Mouse (Mus musculus): Measurements from ENCODE around the gene Spen. TPM values are rescaled to one million over a fixed set of nuclear protein-coding genes. Genes with fewer than 3 reads are reported as not detected.

Gene Spen
- polyA plus RNA-seq, 1 experiment from 2014 or later: 20.5 TPM

DNA sequence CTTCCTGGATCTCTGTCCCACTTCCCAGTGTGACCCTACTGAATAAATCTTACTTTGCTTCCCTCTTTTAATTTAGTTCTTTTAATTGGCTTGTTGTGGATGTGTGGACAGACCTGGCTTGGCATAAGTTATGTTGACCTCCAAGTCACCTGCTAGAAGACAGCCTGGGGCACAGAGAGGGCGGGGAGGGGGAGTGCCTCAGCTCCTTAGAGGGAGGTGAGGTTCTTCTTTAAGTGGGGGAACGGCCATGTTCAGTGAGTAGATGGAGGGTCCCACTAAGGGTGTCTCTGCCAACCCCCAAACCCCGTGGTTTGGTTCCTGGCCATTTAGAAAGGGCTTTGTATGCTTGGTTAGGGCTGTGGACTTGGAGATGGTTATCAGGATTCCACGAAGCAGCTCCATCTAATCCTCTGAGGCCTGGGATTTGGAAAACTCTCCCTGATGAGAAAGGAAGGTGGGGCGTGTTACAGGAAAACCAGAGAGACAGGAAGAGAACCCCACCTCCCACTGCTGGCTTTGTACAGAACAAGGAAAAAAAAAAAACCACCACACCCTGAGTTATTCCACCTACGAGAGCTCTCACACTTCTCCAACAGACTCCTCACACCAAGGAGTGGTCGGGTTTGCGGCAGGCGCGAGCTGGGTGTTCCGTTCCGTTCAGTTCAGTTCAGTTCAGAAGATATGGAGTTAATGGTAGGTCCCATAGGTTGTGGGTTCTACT lies 99.2 kb downstream of the Spen start:
- Histone ChIP-seq H3K9me3 (no peaks in the 10 kb centered on the region), H3K4me1 (replicated peaks) (peaks cover 6% of the 10 kb centered on the region), H3K27me3 (no peaks in the 10 kb centered on the region), H3K27ac (no peak overlapping the region), H3K36me3 (no peaks in the 10 kb centered on the region), H3K4me2 (replicated peaks) (no peak overlapping the region), H3K9ac (replicated peaks) (no peak overlapping the region), H3K4me3 (replicated peaks) (no peak overlapping the region)
- ATAC-seq: no peak
- 83% methylated on average over 12 of the region's 12 CpGs for WGBS

DNA sequence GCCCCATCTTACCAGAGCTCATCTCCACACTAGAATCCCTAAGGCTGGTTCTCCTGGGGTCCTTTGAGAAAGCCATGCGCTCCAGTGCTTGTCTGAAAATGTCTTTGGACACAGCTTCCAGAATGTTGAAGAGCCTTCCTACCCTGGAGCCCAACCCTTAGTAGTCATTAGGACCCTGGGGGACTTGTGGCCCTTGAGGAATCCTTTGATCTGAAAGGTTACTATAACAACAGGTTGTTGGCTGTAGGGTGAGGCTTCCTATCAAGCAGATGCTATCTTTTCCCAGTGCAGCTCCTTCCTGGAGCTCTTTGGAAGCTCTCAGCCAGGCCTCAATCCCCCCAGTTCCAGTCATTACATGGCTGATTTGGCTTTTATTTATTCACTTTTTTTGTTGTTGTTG lies 102.4 kb downstream of the Spen start, which contains the start of gene Srarp:
Srarp (minus strand) TSS at position 132 of the 400 bp plus-strand sequence.
- WGBS: 94% methylated on average over 1 of the region's 1 CpGs
- H3K9me3 ChIP-seq: no peaks in the 10 kb centered on the region
- no peak within 1 kb of the TSS for H3K27ac ChIP-seq
- H3K9ac ChIP-seq (replicated peaks): no peak within 1 kb of the TSS
- H3K4me2 ChIP-seq (replicated peaks): no peak within 1 kb of the TSS
- no peaks in the 10 kb centered on the region for H3K36me3 ChIP-seq
- no peak for ATAC-seq
- no peak within 1 kb of the TSS for H3K4me3 ChIP-seq (replicated peaks)
- H3K4me1 ChIP-seq (replicated peaks): no peaks in the 10 kb centered on the region
- H3K27me3 ChIP-seq: no peaks in the 10 kb centered on the region

DNA sequence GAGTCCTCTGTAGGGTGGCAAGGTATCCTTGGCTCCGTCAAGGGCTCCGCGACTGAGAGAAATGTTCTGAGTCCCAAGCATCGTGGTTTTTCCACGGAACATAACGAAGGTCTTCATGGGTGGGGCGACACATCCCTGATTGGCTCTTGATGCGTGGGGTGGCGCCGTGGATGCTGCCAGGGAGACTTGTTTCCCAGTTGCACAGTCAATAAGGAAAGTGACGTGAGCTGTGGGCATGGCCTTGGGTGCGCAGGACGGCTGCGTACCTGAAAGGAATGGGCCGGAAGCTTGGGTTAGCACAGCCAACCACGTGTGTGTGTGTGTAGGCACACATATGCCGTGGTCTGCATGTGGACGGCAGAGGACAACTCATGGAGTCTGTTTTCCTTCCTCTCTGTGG lies 105.2 kb downstream of the Spen start:
- H3K4me2 ChIP-seq (replicated peaks): no peak overlapping the region
- no peak overlapping the region for H3K27ac ChIP-seq
- no peaks in the 10 kb centered on the region for H3K4me1 ChIP-seq (replicated peaks)
- H3K9ac ChIP-seq (replicated peaks): no peak overlapping the region
- ATAC-seq: no peak
- 87% methylated on average over 18 of the region's 18 CpGs for WGBS
- no peaks in the 10 kb centered on the region for H3K9me3 ChIP-seq
- no peak overlapping the region for H3K4me3 ChIP-seq (replicated peaks)
- H3K36me3 ChIP-seq: no peaks in the 10 kb centered on the region
- 0 out of 2 replicates have a peak, but pooled peaks cover 3% of the 10 kb centered on the region for H3K27me3 ChIP-seq

DNA sequence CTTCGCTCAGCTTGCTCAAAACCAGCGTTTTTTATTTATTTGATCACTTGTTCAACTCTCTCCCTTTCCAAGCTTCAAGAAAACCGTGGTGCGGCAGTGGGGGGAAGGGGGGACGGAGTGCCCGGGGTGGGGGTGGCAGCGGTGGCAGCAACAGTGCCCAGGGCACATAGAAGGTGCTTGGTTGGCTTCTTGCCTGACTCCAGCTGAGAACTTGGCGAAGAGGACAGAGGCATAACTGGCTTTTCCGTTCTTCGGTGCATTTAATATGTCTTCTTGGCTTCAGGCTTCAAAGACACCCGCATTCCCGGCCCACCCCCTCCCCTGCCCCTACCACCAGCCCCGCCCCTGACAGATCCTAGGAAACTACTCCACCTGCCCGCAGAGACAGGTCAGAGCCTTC lies 105.7 kb downstream of the Spen start:
- no peaks in the 10 kb centered on the region for H3K36me3 ChIP-seq
- H3K4me3 ChIP-seq (replicated peaks): no peak overlapping the region
- H3K27ac ChIP-seq: no peak overlapping the region
- H3K4me2 ChIP-seq (replicated peaks): no peak overlapping the region
- no peak overlapping the region for H3K9ac ChIP-seq (replicated peaks)
- 76% methylated on average over 14 of the region's 14 CpGs for WGBS
- ATAC-seq: no peak
- H3K4me1 ChIP-seq (replicated peaks): no peaks in the 10 kb centered on the region
- 0 out of 2 replicates have a peak, but pooled peaks cover 3% of the 10 kb centered on the region for H3K27me3 ChIP-seq
- no peaks in the 10 kb centered on the region for H3K9me3 ChIP-seq

DNA sequence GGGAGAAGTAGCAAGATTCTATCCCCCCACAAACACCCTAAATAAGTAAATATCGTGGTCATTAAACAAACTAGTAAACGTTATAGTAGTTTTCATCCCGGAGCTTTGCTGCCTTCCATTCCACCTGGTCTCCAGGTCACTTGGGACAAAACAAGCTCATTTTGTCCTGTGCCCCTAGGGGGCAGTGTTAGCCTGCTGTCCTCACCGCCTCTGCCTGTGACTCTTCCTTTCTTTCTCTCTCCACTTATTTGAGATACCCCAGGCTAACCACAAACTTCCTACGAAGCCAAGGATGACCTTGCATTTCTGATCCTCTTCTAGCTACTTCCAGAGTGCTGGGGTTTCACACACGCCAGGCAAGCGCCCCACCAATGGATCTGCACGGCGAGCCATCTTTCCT lies 107.4 kb downstream of the Spen start:
- Histone ChIP-seq H3K27me3 (0 out of 2 replicates have a peak, but pooled peaks cover 7% of the 10 kb centered on the region), H3K4me1 (replicated peaks) (peaks cover 3% of the 10 kb centered on the region), H3K9ac (replicated peaks) (no peak overlapping the region), H3K36me3 (no peaks in the 10 kb centered on the region), H3K9me3 (no peaks in the 10 kb centered on the region), H3K4me2 (replicated peaks) (no peak overlapping the region), H3K4me3 (replicated peaks) (no peak overlapping the region), H3K27ac (no peak overlapping the region)
- no peak for ATAC-seq
- 45% methylated on average over 9 of the region's 9 CpGs for WGBS

DNA sequence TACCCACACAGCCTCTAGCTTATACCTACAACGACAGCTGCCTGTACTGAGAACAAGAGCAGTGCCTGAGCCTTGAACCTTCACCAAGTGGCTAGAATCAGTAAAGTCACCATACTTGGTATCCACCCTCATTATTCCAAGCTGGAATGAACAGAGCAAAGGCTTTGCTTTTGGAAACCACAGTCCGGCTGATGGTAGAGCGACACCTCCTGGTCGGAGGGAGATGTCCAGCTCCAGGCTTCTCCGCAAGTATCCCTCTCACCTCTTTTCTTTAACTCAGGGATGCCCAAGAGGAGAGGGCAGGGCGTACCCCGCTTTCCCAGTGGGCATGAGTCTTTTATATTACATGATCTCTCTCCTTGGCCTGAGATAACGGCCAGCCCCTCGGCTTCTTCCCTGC lies 108.5 kb downstream of the Spen start:
- Histone ChIP-seq H3K4me1 (replicated peaks) (peaks cover 14% of the 10 kb centered on the region), H3K4me2 (replicated peaks) (no peak overlapping the region), H3K9ac (replicated peaks) (no peak overlapping the region), H3K4me3 (replicated peaks) (no peak overlapping the region), H3K36me3 (no peaks in the 10 kb centered on the region), H3K9me3 (no peaks in the 10 kb centered on the region), H3K27ac (no peak overlapping the region), H3K27me3 (peaks cover 13% of the 10 kb centered on the region; the same call in 1 of the 2 replicates)
- ATAC-seq: no peak
- WGBS: 51% methylated on average over 9 of the region's 9 CpGs

DNA sequence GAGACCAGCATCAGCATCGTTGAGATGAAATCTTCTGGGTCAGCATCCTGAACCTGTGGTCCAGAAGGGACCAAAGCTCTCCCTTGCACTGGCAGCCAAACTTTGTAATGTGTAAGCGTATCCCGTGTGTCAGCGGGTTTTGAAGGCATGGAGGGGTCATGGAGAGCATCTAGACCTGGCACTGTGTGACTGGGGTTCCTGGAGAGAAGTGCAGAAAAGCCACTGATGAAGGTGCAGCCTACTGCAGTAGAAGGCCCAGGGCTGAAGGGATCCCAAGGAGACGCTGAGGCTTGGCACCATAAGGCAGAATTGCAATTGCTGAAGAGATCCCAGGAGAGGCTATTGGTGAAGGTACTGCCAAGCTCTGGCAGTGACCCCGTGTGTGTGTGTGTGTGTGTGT lies 109.0 kb downstream of the Spen start:
- H3K4me1 ChIP-seq (replicated peaks): peaks cover 15% of the 10 kb centered on the region
- H3K27me3 ChIP-seq: peaks cover 13% of the 10 kb centered on the region; the same call in 1 of the 2 replicates
- H3K27ac ChIP-seq: no peak overlapping the region
- H3K9ac ChIP-seq (replicated peaks): no peak overlapping the region
- no peak for ATAC-seq
- H3K9me3 ChIP-seq: no peaks in the 10 kb centered on the region
- H3K36me3 ChIP-seq: no peaks in the 10 kb centered on the region
- no peak overlapping the region for H3K4me3 ChIP-seq (replicated peaks)
- no peak overlapping the region for H3K4me2 ChIP-seq (replicated peaks)
- WGBS: 83% methylated on average over 6 of the region's 6 CpGs

DNA sequence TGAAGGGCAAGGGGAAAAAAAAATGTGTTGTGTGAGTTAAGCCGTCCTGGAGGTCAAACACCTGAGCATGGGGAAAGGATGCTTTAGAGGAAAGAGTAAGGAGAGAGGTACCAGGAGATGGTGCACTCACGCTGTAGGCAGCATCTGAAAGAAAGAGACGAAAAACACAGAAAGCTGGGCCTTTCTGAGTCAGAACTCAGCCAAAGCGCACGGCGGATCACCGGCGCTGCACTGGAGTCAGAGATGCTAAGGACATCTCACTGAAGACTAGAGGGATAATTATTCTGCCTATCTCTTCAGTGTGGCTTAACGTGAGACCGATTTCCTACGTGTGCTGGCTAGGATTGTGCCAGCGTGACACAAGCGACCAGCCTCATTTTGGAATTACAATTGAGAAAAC lies 110.5 kb downstream of the Spen start:
- no peaks in the 10 kb centered on the region for H3K9me3 ChIP-seq
- H3K4me3 ChIP-seq (replicated peaks): no peak overlapping the region
- no peaks in the 10 kb centered on the region for H3K36me3 ChIP-seq
- H3K9ac ChIP-seq (replicated peaks): no peak overlapping the region
- no peak overlapping the region for H3K27ac ChIP-seq
- 82% methylated on average over 13 of the region's 13 CpGs for WGBS
- peaks cover 15% of the 10 kb centered on the region for H3K4me1 ChIP-seq (replicated peaks)
- H3K4me2 ChIP-seq (replicated peaks): no peak overlapping the region
- peaks cover 13% of the 10 kb centered on the region; the same call in 1 of the 2 replicates for H3K27me3 ChIP-seq
- ATAC-seq: no peak

DNA sequence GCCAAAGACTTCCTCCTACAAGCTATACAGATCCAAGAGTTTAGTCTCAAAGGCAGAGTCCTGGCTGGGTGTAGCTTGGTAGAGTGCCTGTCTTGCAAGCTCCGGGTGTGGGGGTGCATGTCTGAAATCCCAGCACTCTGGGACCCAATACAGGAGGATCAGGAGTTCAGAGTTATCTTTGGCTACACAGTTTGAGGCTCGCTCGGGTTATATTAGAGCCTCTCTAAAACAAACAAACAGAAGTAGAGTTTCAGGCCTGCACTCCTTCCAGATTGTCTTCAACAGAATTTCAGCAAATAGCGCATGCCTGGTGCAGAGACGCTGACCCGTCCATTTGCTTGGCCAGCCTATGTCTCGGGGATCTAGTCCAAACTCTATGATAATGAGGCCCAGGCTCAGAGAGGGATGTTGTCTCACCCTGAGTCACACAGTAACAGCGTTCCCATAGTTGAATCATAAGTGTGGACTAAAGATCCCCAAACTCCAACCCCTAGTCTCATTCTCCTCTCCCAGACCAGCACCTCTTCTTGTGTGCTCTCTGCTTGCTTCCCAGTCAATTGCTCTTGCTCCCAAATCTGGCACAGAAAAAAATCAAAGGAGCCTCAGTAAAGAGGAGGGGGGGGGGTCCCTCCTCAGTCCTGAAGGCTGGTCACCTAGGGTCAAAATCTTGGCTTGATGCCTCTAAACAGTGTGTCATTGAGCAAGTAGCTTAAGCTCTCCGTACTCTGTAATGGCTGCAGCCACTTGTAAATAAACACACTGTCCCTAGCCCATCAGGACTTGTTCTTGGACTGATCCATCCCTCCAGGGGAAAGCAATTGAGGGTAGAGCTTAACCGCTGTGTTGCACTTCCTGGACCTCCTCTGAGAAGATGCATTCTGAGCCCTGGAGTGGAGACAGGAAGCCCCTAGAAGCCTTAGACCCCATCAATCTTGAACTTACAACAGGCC lies 111.3 kb downstream of the Spen start:
- Histone ChIP-seq H3K27me3 (peaks cover 13% of the 10 kb centered on the region; the same call in 1 of the 2 replicates), H3K4me3 (replicated peaks) (no peak overlapping the region), H3K36me3 (no peaks in the 10 kb centered on the region), H3K9ac (replicated peaks) (no peak overlapping the region), H3K9me3 (no peaks in the 10 kb centered on the region), H3K4me1 (replicated peaks) (peaks cover 15% of the 10 kb centered on the region), H3K4me2 (replicated peaks) (no peak overlapping the region), H3K27ac (no peak overlapping the region)
- no peak for ATAC-seq
- 84% methylated on average over 10 of the region's 10 CpGs for WGBS

DNA sequence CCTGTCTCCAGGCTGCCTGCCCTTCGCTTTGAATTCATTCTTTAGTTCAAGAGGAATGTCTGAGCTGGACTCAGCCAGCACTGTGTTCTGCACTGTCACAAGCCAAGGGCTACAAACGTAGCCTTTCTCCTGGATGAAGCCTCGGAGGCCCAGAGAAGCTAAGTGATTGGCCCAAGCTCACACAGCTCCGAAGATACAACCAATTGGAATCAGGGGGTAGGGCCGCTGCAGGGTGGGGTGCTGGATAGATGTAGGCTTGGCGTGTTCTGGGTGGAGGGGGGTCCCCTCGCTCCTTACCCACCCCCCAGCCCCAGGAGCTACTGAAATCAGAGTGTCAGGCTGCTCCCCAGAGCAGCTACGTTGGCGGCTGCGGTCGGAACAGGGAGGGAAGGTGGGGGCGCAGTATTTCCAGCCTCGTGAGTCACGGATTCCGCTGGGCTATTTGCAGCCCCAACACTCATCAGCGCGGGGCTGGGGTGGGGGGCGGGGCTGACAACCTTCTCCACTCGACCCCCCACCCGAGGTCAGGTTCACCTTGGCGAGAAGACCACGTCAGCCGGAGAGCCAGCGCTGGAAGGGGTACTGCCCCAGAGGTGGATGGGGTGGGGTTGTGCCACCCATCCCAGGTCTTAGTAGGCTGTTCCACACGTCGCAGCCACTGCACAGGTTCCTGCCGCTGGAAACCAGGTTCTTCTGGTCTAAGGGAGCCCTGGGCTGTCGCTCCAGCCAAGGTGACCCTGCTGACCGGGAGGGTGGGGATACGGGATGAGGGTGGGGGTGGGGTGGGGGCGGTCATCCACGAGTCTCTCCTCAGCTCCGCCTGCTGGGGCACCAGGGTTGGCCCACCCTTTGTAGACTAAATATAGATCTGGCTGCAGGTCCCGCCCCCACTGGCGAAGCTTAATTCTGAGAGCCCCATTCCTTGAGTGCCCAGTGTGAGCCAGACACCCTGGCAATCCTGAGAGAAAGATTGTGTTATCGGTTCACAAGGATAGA lies 112.6 kb downstream of the Spen start:
- H3K27ac ChIP-seq: no peak overlapping the region
- ATAC-seq: peak; percentile 96
- H3K36me3 ChIP-seq: no peaks in the 10 kb centered on the region
- peak overlapping the region; percentile 44 for H3K4me3 ChIP-seq (replicated peaks)
- peak overlapping the region; percentile 72 for H3K4me2 ChIP-seq (replicated peaks)
- peaks cover 13% of the 10 kb centered on the region; the same call in 1 of the 2 replicates for H3K27me3 ChIP-seq
- H3K9ac ChIP-seq (replicated peaks): peak overlapping the region; percentile 67
- no peaks in the 10 kb centered on the region for H3K9me3 ChIP-seq
- H3K4me1 ChIP-seq (replicated peaks): peaks cover 15% of the 10 kb centered on the region
- 6% methylated on average over 36 of the region's 36 CpGs for WGBS

DNA sequence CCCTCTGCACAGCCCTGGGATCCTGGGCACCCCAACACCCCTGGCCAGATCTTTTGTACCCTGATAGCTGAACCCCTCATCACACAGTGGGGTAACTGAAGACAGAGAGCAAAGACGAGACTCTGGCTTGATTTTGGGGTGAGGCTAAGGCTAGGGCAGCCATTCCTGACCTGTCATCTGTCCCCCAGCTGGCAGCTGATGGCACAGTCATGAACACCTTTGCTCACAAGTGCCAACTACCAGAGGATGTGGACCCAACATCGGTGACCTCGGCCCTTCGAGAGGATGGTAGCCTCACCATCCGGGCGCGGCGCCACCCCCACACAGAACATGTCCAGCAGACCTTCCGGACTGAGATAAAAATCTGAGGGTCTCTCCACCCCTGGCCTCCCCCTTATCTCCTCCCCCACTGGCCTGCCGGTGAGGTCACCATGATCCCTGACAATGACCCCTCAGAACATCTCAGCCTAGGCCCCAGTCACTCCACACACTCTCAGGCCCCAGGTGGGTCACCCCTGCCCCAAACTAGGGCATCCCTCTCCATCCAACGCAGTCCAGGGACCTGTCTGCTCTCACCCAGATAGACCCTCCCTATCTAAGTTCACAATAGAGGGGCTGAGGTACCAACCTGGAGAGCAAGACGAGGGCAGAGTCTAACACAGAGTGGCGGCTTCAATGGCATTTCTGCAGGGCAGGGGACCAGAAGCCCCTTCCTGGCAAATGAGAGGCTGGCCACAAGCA lies 114.5 kb downstream of the Spen start:
- Histone ChIP-seq H3K27ac (no peak overlapping the region), H3K27me3 (peaks cover 10% of the 10 kb centered on the region; the same call in 1 of the 2 replicates), H3K4me1 (replicated peaks) (peaks cover 15% of the 10 kb centered on the region), H3K9ac (replicated peaks) (no peak overlapping the region), H3K4me2 (replicated peaks) (no peak overlapping the region), H3K9me3 (no peaks in the 10 kb centered on the region), H3K4me3 (replicated peaks) (no peak overlapping the region), H3K36me3 (no peaks in the 10 kb centered on the region)
- no peak for ATAC-seq
- 92% methylated on average over 13 of the region's 13 CpGs for WGBS
